Mouse (Mus musculus) liver, postnatal 0 days (tissue): ENCODE data around the gene Ubac2.
"Not testable (repeated sequence)": the region's sequence is repeated elsewhere in the genome, so short reads cannot be mapped to it uniquely, and the experiment has no call there.

Experiments
- CTCF ChIP-seq: sonication (generic); IDR thresholded peaks from 2 replicates; pipeline ENCODE4 v1.5.1; 2016; ENCODE audit warnings: antibody characterized with exemption, low read depth
- EP300 ChIP-seq: IDR thresholded peaks from 2 replicates; pipeline ENCODE4 v1.6.1; 2016; ENCODE audit warnings: antibody characterized with exemption, low read depth, mild to moderate bottlenecking

DNA sequence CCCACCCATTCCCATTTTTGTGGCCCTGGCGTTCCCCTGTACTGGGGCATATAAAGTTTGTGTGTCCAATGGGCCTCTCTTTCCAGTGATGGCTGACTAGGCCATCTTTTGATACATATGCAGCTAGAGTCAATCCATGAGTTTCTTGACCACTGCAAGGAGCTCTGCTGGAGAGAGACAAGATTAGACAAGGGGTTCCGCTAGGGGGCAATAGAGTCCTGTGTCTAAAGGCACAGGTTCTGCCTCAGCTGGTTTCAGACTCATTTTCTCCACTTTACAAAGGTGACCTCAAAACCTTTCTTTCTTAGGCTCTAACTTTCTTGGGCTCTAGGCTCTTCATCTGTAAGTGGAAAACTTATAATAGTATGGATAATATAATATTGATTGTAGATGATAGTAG, 13.3 kb upstream of the Ubac2 start:
- not testable (repeated sequence) for TF ChIP-seq EP300
- TF ChIP-seq CTCF, result peak; percentile 82
